ENCODE assay signal across 8 mouse cellular contexts in the genomic region with DNA sequence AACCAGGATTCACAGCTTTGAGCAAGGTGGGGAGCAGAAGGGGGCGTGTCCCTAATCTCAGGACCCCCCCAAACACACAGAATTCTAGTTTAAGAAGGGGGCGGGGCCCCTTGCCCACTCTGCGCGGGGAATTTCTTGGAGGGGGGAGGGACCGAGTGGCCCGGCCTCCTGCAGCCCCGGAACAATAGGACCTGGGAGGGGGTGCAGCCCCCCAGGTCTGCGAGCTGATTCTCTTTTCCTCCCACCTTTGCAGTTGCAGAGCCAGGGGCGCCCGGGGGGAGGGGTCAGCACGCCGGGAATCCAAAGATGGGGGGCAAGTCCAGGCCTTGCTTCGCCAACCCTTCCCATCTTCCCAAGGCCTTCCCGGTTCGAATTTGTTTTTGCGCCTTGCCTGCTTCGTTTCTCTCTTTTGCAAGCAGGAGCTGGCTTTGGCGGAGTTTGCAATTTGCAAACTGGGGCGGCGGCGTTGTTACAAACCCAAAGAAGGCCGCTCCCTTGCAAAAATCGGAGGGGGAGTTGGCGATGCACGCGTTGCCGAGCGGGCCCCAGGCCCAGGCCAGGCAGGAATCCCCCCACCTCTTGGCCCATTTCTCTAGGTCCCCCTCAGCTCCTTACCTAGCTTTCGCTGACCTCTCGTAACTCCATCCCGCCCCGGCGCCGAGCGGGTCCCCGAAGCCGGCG. TPM values are rescaled to one million over a fixed set of nuclear protein-coding genes. Genes with fewer than 3 reads are reported as not detected.
DNase-seq lines count a peak whose midpoint lies in the region; ATAC-seq and TF ChIP-seq lines count a peak whose summit lies in the region.

No protein-coding gene starts in this region.

- H3K4me1 ChIP-seq in brown adipose tissue, adult 24 weeks (ENCODE audit: control insufficient read depth, insufficient read depth, insufficient read length, low read length), result peaks cover 5% of the 10 kb centered on the region
- H3K4me1 ChIP-seq in forebrain, embryonic 16.5 days (replicated peaks; ENCODE audit: control insufficient read depth, insufficient read depth, low read length), result peaks cover 28% of the 10 kb centered on the region
- H3K4me1 ChIP-seq in intestine, postnatal 0 days (replicated peaks; ENCODE audit: control insufficient read depth, insufficient read depth, low read length), result peaks cover 4% of the 10 kb centered on the region; the same call in 1 of the 2 replicates
- H3K4me1 ChIP-seq in limb, embryonic 15.5 days, result peaks cover 32% of the 10 kb centered on the region
- peaks cover 4% of the 10 kb centered on the region; the same call in 1 of the 2 replicates for H3K4me1 ChIP-seq in midbrain, postnatal 0 days (ENCODE audit: insufficient read depth, low read length)
- peaks cover 26% of the 10 kb centered on the region for H3K4me1 ChIP-seq in thymus, adult 2 months (replicated peaks; ENCODE audit: control insufficient read depth, insufficient read depth, low read length)

- H3K4me2 ChIP-seq in forebrain, embryonic 16.5 days (ENCODE audit: low read length), result peak overlapping the region; percentile 89
- H3K4me2 ChIP-seq in intestine, postnatal 0 days (replicated peaks; ENCODE audit: low read depth), result peak overlapping the region; percentile 94
- H3K4me2 ChIP-seq in limb, embryonic 15.5 days, result peak overlapping the region; percentile 89
- peak overlapping the region; percentile 93 for H3K4me2 ChIP-seq in midbrain, postnatal 0 days (ENCODE audit: low read depth, low read length, poor library complexity, severe bottlenecking)

- no peaks in the 10 kb centered on the region for H3K9me3 ChIP-seq in forebrain, embryonic 16.5 days (ENCODE audit: control insufficient read depth, low read length)
- H3K9me3 ChIP-seq in intestine, postnatal 0 days (ENCODE audit: control insufficient read depth), result no peaks in the 10 kb centered on the region
- no peaks in the 10 kb centered on the region for H3K9me3 ChIP-seq in limb, embryonic 15.5 days
- no peaks in the 10 kb centered on the region for H3K9me3 ChIP-seq in midbrain, postnatal 0 days (ENCODE audit: low read length)

- peak overlapping the region; percentile 58 for H3K27ac ChIP-seq in brown adipose tissue, adult 24 weeks (replicated peaks; ENCODE audit: low read depth, low read length)
- peak overlapping the region; percentile 99 for H3K27ac ChIP-seq in forebrain, embryonic 16.5 days (ENCODE audit: low read length)
- peak overlapping the region; percentile 93 for H3K27ac ChIP-seq in intestine, postnatal 0 days (ENCODE audit: low read depth, low read length)
- H3K27ac ChIP-seq in limb, embryonic 15.5 days, result peak overlapping the region; percentile 100
- peak overlapping the region; percentile 99 for H3K27ac ChIP-seq in midbrain, postnatal 0 days (ENCODE audit: low read depth, low read length)
- H3K27ac ChIP-seq in thymus, adult 2 months (ENCODE audit: control insufficient read depth, insufficient read depth, low read length), result peak overlapping the region; percentile 52

- peak overlapping the region; percentile 96 for H3K4me3 ChIP-seq in brown adipose tissue, adult 24 weeks (ENCODE audit: insufficient read depth, low read depth, low read length)
- H3K4me3 ChIP-seq in forebrain, embryonic 16.5 days (replicated peaks; ENCODE audit: low read length), result peak overlapping the region; percentile 95
- peak overlapping the region; percentile 90 for H3K4me3 ChIP-seq in intestine, postnatal 0 days (ENCODE audit: low read depth, low read length)
- peak overlapping the region; percentile 82 for H3K4me3 ChIP-seq in limb, embryonic 15.5 days
- peak overlapping the region; percentile 81 for H3K4me3 ChIP-seq in midbrain, postnatal 0 days (ENCODE audit: low read depth, low read length)
- H3K4me3 ChIP-seq in thymus, adult 2 months (ENCODE audit: control insufficient read depth, insufficient read depth, low read length), result peak overlapping the region; percentile 57

- no peak for TF ChIP-seq CTCF in intestine, postnatal 0 days (IDR thresholded peaks at IDR 0.05; ENCODE audit: low read depth)
- TF ChIP-seq CTCF in midbrain, postnatal 0 days (IDR thresholded peaks at IDR 0.05), result no peak
- no peak for TF ChIP-seq CTCF in thymus, adult 2 months (IDR thresholded peaks at IDR 0.05; ENCODE audit: borderline replicate concordance, control insufficient read depth, extremely low read depth, insufficient read depth, low read length, poor library complexity)

- no peak for TF ChIP-seq POLR2A in thymus, adult 2 months (IDR thresholded peaks at IDR 0.05; ENCODE audit: control insufficient read depth, extremely low read depth, insufficient read depth, low read length, poor library complexity)

- 0% methylated on average over 33 of the region's 38 CpGs for WGBS in forebrain, embryonic 16.5 days
- 1% methylated on average over 38 of the region's 38 CpGs for WGBS in intestine, postnatal 0 days
- under 1% methylated on average over 36 of the region's 38 CpGs for WGBS in limb, embryonic 15.5 days
- WGBS in midbrain, postnatal 0 days, result under 1% methylated on average over 31 of the region's 38 CpGs
- WGBS in thymus, adult 2 months, result under 1% methylated on average over 38 of the region's 38 CpGs

- no peaks in the 10 kb centered on the region for H3K27me3 ChIP-seq in forebrain, embryonic 16.5 days (replicated peaks; ENCODE audit: control insufficient read depth, insufficient read depth, low read length)
- H3K27me3 ChIP-seq in intestine, postnatal 0 days (replicated peaks; ENCODE audit: control insufficient read depth, insufficient read depth, low read length), result no peaks in the 10 kb centered on the region
- no peaks in the 10 kb centered on the region for H3K27me3 ChIP-seq in limb, embryonic 15.5 days
- no peaks in the 10 kb centered on the region for H3K27me3 ChIP-seq in midbrain, postnatal 0 days (ENCODE audit: insufficient read depth, low read length)
- no peaks in the 10 kb centered on the region for H3K27me3 ChIP-seq in thymus, adult 2 months (ENCODE audit: control insufficient read depth, insufficient read depth, low read length)

- H3K36me3 ChIP-seq in forebrain, embryonic 16.5 days (ENCODE audit: control insufficient read depth, insufficient read depth), result peaks cover 22% of the 10 kb centered on the region
- H3K36me3 ChIP-seq in intestine, postnatal 0 days (ENCODE audit: control insufficient read depth, insufficient read depth), result peaks cover 31% of the 10 kb centered on the region
- H3K36me3 ChIP-seq in limb, embryonic 15.5 days, result peaks cover 30% of the 10 kb centered on the region
- H3K36me3 ChIP-seq in midbrain, postnatal 0 days (ENCODE audit: insufficient read depth, low read length), result peaks cover 29% of the 10 kb centered on the region
- peaks cover 20% of the 10 kb centered on the region for H3K36me3 ChIP-seq in thymus, adult 2 months (ENCODE audit: control insufficient read depth, insufficient read depth, low read length)

- no peak for ATAC-seq in forebrain, embryonic 16.5 days
- ATAC-seq in intestine, postnatal 0 days, result no peak
- ATAC-seq in limb, embryonic 15.5 days (ENCODE audit: insufficient number of reproducible peaks, low FRiP score, low TSS enrichment, low read depth), result no peak
- ATAC-seq in midbrain, postnatal 0 days (ENCODE audit: low FRiP score), result no peak

- peak; percentile 36 to 63 for DNase-seq in heart, adult 18-20 months
- DNase-seq in heart, adult 8-10 months (ENCODE audit: low spot score), result no peak
- DNase-seq in midbrain, postnatal 0 days (ENCODE audit: low spot score), result no peak
- DNase-seq in thymus, adult 2 months, result peak; percentile 52

- peak overlapping the region; percentile 88 for H3K9ac ChIP-seq in forebrain, embryonic 16.5 days (replicated peaks; ENCODE audit: low read depth, low read length)
- peak overlapping the region; percentile 75 for H3K9ac ChIP-seq in intestine, postnatal 0 days (ENCODE audit: low read depth, low read length)
- peak overlapping the region; percentile 84 for H3K9ac ChIP-seq in limb, embryonic 15.5 days
- H3K9ac ChIP-seq in midbrain, postnatal 0 days (replicated peaks; ENCODE audit: low read length, poor library complexity, severe bottlenecking), result peak overlapping the region; percentile 96

RNA-seq across cellular contexts. Expression of a gene that starts 0.4 kb away (rescaled TPM):
- 10 to 100 TPM; 21.5 to 21.9 TPM for total RNA-seq in heart, adult 18-20 months (2021)
- total RNA-seq in heart, adult 8-10 months (2022), result 10 to 100 TPM; 22.4 to 26.3 (median 24.9) TPM
- polyA plus RNA-seq in brown adipose tissue, adult 24 weeks (2012; ENCODE audit: insufficient read depth, insufficient read length, missing spikeins), result 4.8 and 5.4 TPM in 2 replicates
- 15.2 and 17.3 TPM in 2 replicates for polyA plus RNA-seq in forebrain, embryonic 16.5 days (2015; fragmentation: Nextera tagmentation; extraction: Ambion mirVana)
- 2.4 and 2.6 TPM in 2 replicates for polyA plus RNA-seq in intestine, postnatal 0 days (2015; fragmentation: Nextera tagmentation; extraction: Ambion mirVana)
- polyA plus RNA-seq in limb, embryonic 15.5 days (2015; fragmentation: Nextera tagmentation; extraction: Ambion mirVana), result 9.3 and 11.5 TPM in 2 replicates
- total RNA-seq in midbrain, postnatal 0 days (2014; rRNA removed), result 17.4 and 17.9 TPM in 2 replicates
- 8.8 and 9.2 TPM in 2 replicates for polyA plus RNA-seq in midbrain, postnatal 0 days (2015; fragmentation: Nextera tagmentation; extraction: Ambion mirVana)
- 32.7 and 43.5 TPM in 2 replicates for polyA plus RNA-seq in thymus, adult 2 months (2012; rRNA removed)

RNA-seq across cellular contexts. Expression of a gene that starts 9.9 kb away (rescaled TPM):
- total RNA-seq in heart, adult 18-20 months (2021), result 10 to 100 TPM; 29.6 to 35.2 TPM
- 10 to 100 TPM; 30.6 to 33.8 (median 32.7) TPM for total RNA-seq in heart, adult 8-10 months (2022)
- 24.3 and 26.8 TPM in 2 replicates for polyA plus RNA-seq in brown adipose tissue, adult 24 weeks (2012; ENCODE audit: insufficient read depth, insufficient read length, missing spikeins)
- polyA plus RNA-seq in forebrain, embryonic 16.5 days (2015; fragmentation: Nextera tagmentation; extraction: Ambion mirVana), result 60.8 and 65.7 TPM in 2 replicates
- 38.9 and 40.5 TPM in 2 replicates for polyA plus RNA-seq in intestine, postnatal 0 days (2015; fragmentation: Nextera tagmentation; extraction: Ambion mirVana)
- 63.0 and 70.3 TPM in 2 replicates for polyA plus RNA-seq in limb, embryonic 15.5 days (2015; fragmentation: Nextera tagmentation; extraction: Ambion mirVana)
- 68.3 and 79.4 TPM in 2 replicates for total RNA-seq in midbrain, postnatal 0 days (2014; rRNA removed)
- polyA plus RNA-seq in midbrain, postnatal 0 days (2015; fragmentation: Nextera tagmentation; extraction: Ambion mirVana), result 70.0 and 72.3 TPM in 2 replicates
- 159 and 165 TPM in 2 replicates for polyA plus RNA-seq in thymus, adult 2 months (2012; rRNA removed)

RNA-seq across cellular contexts. Expression of a gene that starts 10.2 kb away (rescaled TPM):
- 1 to 10 TPM; 7.8 TPM for total RNA-seq in heart, adult 18-20 months (2021)
- 1 to 10 TPM; 5.6 to 7.8 (median 6.7) TPM for total RNA-seq in heart, adult 8-10 months (2022)
- polyA plus RNA-seq in brown adipose tissue, adult 24 weeks (2012; ENCODE audit: insufficient read depth, insufficient read length, missing spikeins), result 17.2 and 33.8 TPM in 2 replicates
- 13.3 and 13.6 TPM in 2 replicates for polyA plus RNA-seq in forebrain, embryonic 16.5 days (2015; fragmentation: Nextera tagmentation; extraction: Ambion mirVana)
- 56.8 and 59.0 TPM in 2 replicates for polyA plus RNA-seq in intestine, postnatal 0 days (2015; fragmentation: Nextera tagmentation; extraction: Ambion mirVana)
- 23.1 and 25.1 TPM in 2 replicates for polyA plus RNA-seq in limb, embryonic 15.5 days (2015; fragmentation: Nextera tagmentation; extraction: Ambion mirVana)
- 7.7 and 10.3 TPM in 2 replicates for total RNA-seq in midbrain, postnatal 0 days (2014; rRNA removed)
- polyA plus RNA-seq in midbrain, postnatal 0 days (2015; fragmentation: Nextera tagmentation; extraction: Ambion mirVana), result 13.7 and 15.7 TPM in 2 replicates
- 32.4 and 40.5 TPM in 2 replicates for polyA plus RNA-seq in thymus, adult 2 months (2012; rRNA removed)

RNA-seq across cellular contexts. Expression of a gene that starts 34.6 kb away (rescaled TPM):
- 10 to 100 TPM; 43.9 to 47.7 TPM for total RNA-seq in heart, adult 18-20 months (2021)
- 10 to 100 TPM; 40.2 to 49.8 (median 44.1) TPM for total RNA-seq in heart, adult 8-10 months (2022)
- 76.5 and 82.6 TPM in 2 replicates for polyA plus RNA-seq in brown adipose tissue, adult 24 weeks (2012; ENCODE audit: insufficient read depth, insufficient read length, missing spikeins)
- 10.1 and 12.0 TPM in 2 replicates for polyA plus RNA-seq in forebrain, embryonic 16.5 days (2015; fragmentation: Nextera tagmentation; extraction: Ambion mirVana)
- polyA plus RNA-seq in intestine, postnatal 0 days (2015; fragmentation: Nextera tagmentation; extraction: Ambion mirVana), result 94.6 and 100 TPM in 2 replicates
- polyA plus RNA-seq in limb, embryonic 15.5 days (2015; fragmentation: Nextera tagmentation; extraction: Ambion mirVana), result 44.9 and 49.1 TPM in 2 replicates
- total RNA-seq in midbrain, postnatal 0 days (2014; rRNA removed), result 7.3 and 7.9 TPM in 2 replicates
- 11.9 and 14.0 TPM in 2 replicates for polyA plus RNA-seq in midbrain, postnatal 0 days (2015; fragmentation: Nextera tagmentation; extraction: Ambion mirVana)
- 41.7 and 62.3 TPM in 2 replicates for polyA plus RNA-seq in thymus, adult 2 months (2012; rRNA removed)

RNA-seq across cellular contexts. Expression of a gene that starts 36.2 kb away (rescaled TPM):
- 10 to 100 TPM; 45.1 to 46.0 TPM for total RNA-seq in heart, adult 18-20 months (2021)
- 10 to 100 TPM; 46.8 to 56.2 (median 49.7) TPM for total RNA-seq in heart, adult 8-10 months (2022)
- 26.3 and 27.5 TPM in 2 replicates for polyA plus RNA-seq in brown adipose tissue, adult 24 weeks (2012; ENCODE audit: insufficient read depth, insufficient read length, missing spikeins)
- 42.1 and 44.3 TPM in 2 replicates for polyA plus RNA-seq in forebrain, embryonic 16.5 days (2015; fragmentation: Nextera tagmentation; extraction: Ambion mirVana)
- 21.7 and 22.6 TPM in 2 replicates for polyA plus RNA-seq in intestine, postnatal 0 days (2015; fragmentation: Nextera tagmentation; extraction: Ambion mirVana)
- polyA plus RNA-seq in limb, embryonic 15.5 days (2015; fragmentation: Nextera tagmentation; extraction: Ambion mirVana), result 34.8 TPM in 2 replicates
- total RNA-seq in midbrain, postnatal 0 days (2014; rRNA removed), result 86.5 and 90.9 TPM in 2 replicates
- polyA plus RNA-seq in midbrain, postnatal 0 days (2015; fragmentation: Nextera tagmentation; extraction: Ambion mirVana), result 49.0 and 53.3 TPM in 2 replicates
- 118 and 131 TPM in 2 replicates for polyA plus RNA-seq in thymus, adult 2 months (2012; rRNA removed)

Comparison
In these comparisons a context has a peak if more than half of its experiments do, and no peak if none do; other contexts are left out.
1. DNase-seq: peak in heart, adult 18-20 months (2 of 2) and thymus, adult 2 months (single experiment); none in heart, adult 8-10 months (single experiment) and midbrain, postnatal 0 days (single experiment).
2. Peak in every context shown above with its lines, with median percentiles within 50 percentile points of each other: H3K27ac ChIP-seq, H3K4me3 ChIP-seq, H3K4me2 ChIP-seq and H3K9ac ChIP-seq.